Mouse (Mus musculus): Measurements from ENCODE around the gene Arid3a. TPM values are rescaled to one million over a fixed set of nuclear protein-coding genes. Genes with fewer than 3 reads are reported as not detected.
"Not testable (repeated sequence)": the region's sequence is repeated elsewhere in the genome, so short reads cannot be mapped to it uniquely, and the experiment has no call there.

Gene Arid3a
- polyA plus RNA-seq (2015; fragmentation: Nextera tagmentation; extraction: Ambion mirVana) = 5.4 and 5.7 TPM in 2 replicates

GRCm38 (mm10) chr10:79926491-79927323, at the start of gene Arid3a:
Gene Arid3a (plus strand): TSS chr10:79927043.
- peak; percentile 69 for ATAC-seq (ENCODE audit: low read depth)
- under 1% methylated on average over 63 of the region's 63 CpGs for WGBS (ENCODE audit: insufficient replicate concordance)
- peaks cover 69% of the 10 kb centered on the region for H3K4me1 ChIP-seq (replicated peaks)

GRCm38 (mm10) chr10:79877174-79877573, 49.7 kb upstream of the Arid3a start:
- H3K4me1 ChIP-seq (replicated peaks) = peaks cover 62% of the 10 kb centered on the region
- WGBS (ENCODE audit: insufficient replicate concordance) = 9% methylated on average over 1 of the region's 1 CpGs

More at GRCm38 (mm10) chr10:79926491-79927323, at the start of gene Arid3a:
- peaks cover 14% of the 10 kb centered on the region for H3K36me3 ChIP-seq
- H3K4me2 ChIP-seq = peak within 1 kb of the TSS; percentile 84
- peaks cover 19% of the 10 kb centered on the region for H3K27me3 ChIP-seq
- DNase-seq = peak; percentile 86
- H3K4me3 ChIP-seq (replicated peaks) = peak within 1 kb of the TSS; percentile 85
- peak within 1 kb of the TSS; percentile 88 for H3K27ac ChIP-seq
- H3K9ac ChIP-seq = peak within 1 kb of the TSS; percentile 84
- H3K9me3 ChIP-seq (replicated peaks) = no peaks in the 10 kb centered on the region

GRCm38 (mm10) chr10:79877757-79878156, 49.1 kb upstream of the Arid3a start:
- no peaks in the 10 kb centered on the region for H3K36me3 ChIP-seq
- no peaks in the 10 kb centered on the region for H3K9me3 ChIP-seq (replicated peaks)
- ATAC-seq (ENCODE audit: low read depth) = no peak
- no peak for DNase-seq
- peak overlapping the region; percentile 28 for H3K4me2 ChIP-seq
- peaks cover 44% of the 10 kb centered on the region for H3K27me3 ChIP-seq
- 10% methylated on average over 12 of the region's 12 CpGs for WGBS (ENCODE audit: insufficient replicate concordance)
- no peak overlapping the region for H3K9ac ChIP-seq
- H3K4me3 ChIP-seq (replicated peaks) = no peak overlapping the region
- peaks cover 68% of the 10 kb centered on the region for H3K4me1 ChIP-seq (replicated peaks)
- peak overlapping the region; percentile 44 for H3K27ac ChIP-seq

More at GRCm38 (mm10) chr10:79877174-79877573, 49.7 kb upstream of the Arid3a start:
- Histone ChIP-seq H3K9ac (no peak overlapping the region), H3K4me2 (no peak overlapping the region), H3K9me3 (replicated peaks) (no peaks in the 10 kb centered on the region), H3K36me3 (no peaks in the 10 kb centered on the region), H3K27me3 (peaks cover 43% of the 10 kb centered on the region), H3K27ac (peak overlapping the region; percentile 44), H3K4me3 (replicated peaks) (no peak overlapping the region)
- no peak for ATAC-seq (ENCODE audit: low read depth)
- no peak for DNase-seq

- Histone ChIP-seq H3K27me3 (peaks cover 34% of the 10 kb centered on the region), H3K4me1 (replicated peaks) (peaks cover 72% of the 10 kb centered on the region), H3K9ac (no peak overlapping the region; the same call in 1 of the 2 replicates), H3K4me2 (peak overlapping the region; percentile 56), H3K4me3 (replicated peaks) (no peak overlapping the region), H3K27ac (peak overlapping the region; percentile 55; the same call in 1 of the 2 replicates), H3K9me3 (replicated peaks) (no peaks in the 10 kb centered on the region), H3K36me3 (no peaks in the 10 kb centered on the region)
- ATAC-seq (ENCODE audit: low read depth) (no peak; the same call in 1 of the 2 replicates), DNase-seq (no peak)
- WGBS (ENCODE audit: insufficient replicate concordance) = 18% methylated on average over 3 of the region's 3 CpGs
Observed at GRCm38 (mm10) chr10:79879527-79879926, 47.3 kb upstream of the Arid3a start.

GRCm38 (mm10) chr10:79880721-79881120, 46.1 kb upstream of the Arid3a start:
- ATAC-seq (ENCODE audit: low read depth) = no peak
- Histone ChIP-seq H3K27me3 (peaks cover 23% of the 10 kb centered on the region; the same call in 1 of the 2 replicates), H3K4me2 (peak overlapping the region; percentile 56), H3K36me3 (no peaks in the 10 kb centered on the region), H3K4me1 (replicated peaks) (peaks cover 72% of the 10 kb centered on the region), H3K27ac (peak overlapping the region; percentile 55), H3K9ac (0 out of 2 replicates have a peak overlapping the region, but pooled peaks have one; percentile 29), H3K4me3 (replicated peaks) (peak overlapping the region; percentile 42), H3K9me3 (replicated peaks) (no peaks in the 10 kb centered on the region)
- 8% methylated on average over 9 of the region's 9 CpGs for WGBS (ENCODE audit: insufficient replicate concordance)
- DNase-seq = no peak

- no peak overlapping the region for H3K27ac ChIP-seq
- peak; percentile 51 for DNase-seq
- peak; percentile 43; the same call in 1 of the 2 replicates for ATAC-seq (ENCODE audit: low read depth)
Observed at GRCm38 (mm10) chr10:79881981-79882380, 44.9 kb upstream of the Arid3a start.

GRCm38 (mm10) chr10:79883297-79884084, 43.4 kb upstream of the Arid3a start:
- H3K4me1 ChIP-seq (replicated peaks) = peaks cover 52% of the 10 kb centered on the region
- H3K36me3 ChIP-seq = no peaks in the 10 kb centered on the region
- no peak overlapping the region; the same call in 1 of the 2 replicates for H3K9ac ChIP-seq
- no peak overlapping the region for H3K27ac ChIP-seq
- 0 out of 2 replicates have a peak overlapping the region, but pooled peaks have one; percentile 8 for H3K4me2 ChIP-seq
- peaks cover 23% of the 10 kb centered on the region; the same call in 1 of the 2 replicates for H3K27me3 ChIP-seq
- no peak overlapping the region for H3K4me3 ChIP-seq (replicated peaks)
- H3K9me3 ChIP-seq (replicated peaks) = no peaks in the 10 kb centered on the region
- DNase-seq = peak; percentile 64
- 15% methylated on average over 22 of the region's 22 CpGs for WGBS (ENCODE audit: insufficient replicate concordance)
- 0 out of 2 replicates have a peak, but pooled peaks have one; percentile 1 for ATAC-seq (ENCODE audit: low read depth)

More at GRCm38 (mm10) chr10:79881981-79882380, 44.9 kb upstream of the Arid3a start:
- Histone ChIP-seq H3K27me3 (peaks cover 23% of the 10 kb centered on the region; the same call in 1 of the 2 replicates), H3K9me3 (replicated peaks) (no peaks in the 10 kb centered on the region), H3K9ac (peak overlapping the region; percentile 29; the same call in 1 of the 2 replicates), H3K4me1 (replicated peaks) (peaks cover 67% of the 10 kb centered on the region), H3K4me3 (replicated peaks) (peak overlapping the region; percentile 42), H3K36me3 (no peaks in the 10 kb centered on the region), H3K4me2 (peak overlapping the region; percentile 56)
- WGBS (ENCODE audit: insufficient replicate concordance) = 3% methylated on average over 22 of the region's 22 CpGs

- DNase-seq = no peak
Observed at GRCm38 (mm10) chr10:79884446-79884845, 42.4 kb upstream of the Arid3a start.

GRCm38 (mm10) chr10:79884938-79885337, 41.9 kb upstream of the Arid3a start:
- 35% methylated on average over 3 of the region's 3 CpGs for WGBS (ENCODE audit: insufficient replicate concordance)
- not testable (repeated sequence) for DNase-seq; H3K27ac ChIP-seq; H3K4me3 ChIP-seq (replicated peaks); H3K36me3 ChIP-seq; H3K4me2 ChIP-seq; H3K9ac ChIP-seq; H3K9me3 ChIP-seq (replicated peaks); ATAC-seq (ENCODE audit: low read depth)
- Histone ChIP-seq H3K27me3 (peaks cover 17% of the 10 kb centered on the region; the same call in 1 of the 2 replicates), H3K4me1 (replicated peaks) (peaks cover 41% of the 10 kb centered on the region)

More at GRCm38 (mm10) chr10:79884446-79884845, 42.4 kb upstream of the Arid3a start:
- Histone ChIP-seq H3K4me1 (replicated peaks) (peaks cover 45% of the 10 kb centered on the region), H3K27me3 (peaks cover 21% of the 10 kb centered on the region; the same call in 1 of the 2 replicates), H3K4me2 (no peak overlapping the region), H3K9ac (no peak overlapping the region), H3K27ac (no peak overlapping the region), H3K36me3 (no peaks in the 10 kb centered on the region), H3K9me3 (replicated peaks) (no peaks in the 10 kb centered on the region), H3K4me3 (replicated peaks) (no peak overlapping the region)
- WGBS (ENCODE audit: insufficient replicate concordance) = 32% methylated on average over 4 of the region's 4 CpGs
- no peak for ATAC-seq (ENCODE audit: low read depth)

GRCm38 (mm10) chr10:79886054-79886453, 40.8 kb upstream of the Arid3a start, which contains the start of gene Elane:
Gene Elane (plus strand): TSS chr10:79886247.
- Histone ChIP-seq H3K4me2 (no peak within 1 kb of the TSS), H3K27ac (no peak within 1 kb of the TSS)
- 53% methylated on average over 6 of the region's 6 CpGs for WGBS (ENCODE audit: insufficient replicate concordance)

More at GRCm38 (mm10) chr10:79886054-79886453, 40.8 kb upstream of the Arid3a start, which contains the start of gene Elane:
- no peak within 1 kb of the TSS for H3K9ac ChIP-seq
- no peak for DNase-seq
- peaks cover 13% of the 10 kb centered on the region; the same call in 1 of the 2 replicates for H3K27me3 ChIP-seq
- no peaks in the 10 kb centered on the region for H3K36me3 ChIP-seq
- no peak for ATAC-seq (ENCODE audit: low read depth)
- no peak within 1 kb of the TSS for H3K4me3 ChIP-seq (replicated peaks)
- peaks cover 30% of the 10 kb centered on the region for H3K4me1 ChIP-seq (replicated peaks)
- no peaks in the 10 kb centered on the region for H3K9me3 ChIP-seq (replicated peaks)

Data from liver, embryonic 13.5 days (tissue).